Mouse (Mus musculus): ENCODE measurements around the gene Hoxd9. TPM values are rescaled to one million over a fixed set of nuclear protein-coding genes. Genes with fewer than 3 reads are reported as not detected.

The Hoxd9 gene
- polyA plus RNA-seq, 1 experiment from 2014 or later: 0.33 TPM

GRCm38 (mm10) chr2:74659507-74660005 lies 38.0 kb upstream of the Hoxd9 start, which contains the start of gene Evx2:
Gene Evx2 (minus strand): TSS chr2:74659557.
- H3K9me3 ChIP-seq (ENCODE audit: low read length): no peaks in the 10 kb centered on the region
- H3K27ac ChIP-seq (ENCODE audit: low read length): no peak within 1 kb of the TSS
- H3K9ac ChIP-seq (replicated peaks; ENCODE audit: low read depth): no peak within 1 kb of the TSS
- no peak for DNase-seq (ENCODE audit: low spot score)
- WGBS: 3% methylated on average over 28 of the region's 28 CpGs
- H3K4me3 ChIP-seq (ENCODE audit: low read depth, low read length): no peak within 1 kb of the TSS
- H3K27me3 ChIP-seq (replicated peaks; ENCODE audit: insufficient read depth, low read length): peaks cover 82% of the 10 kb centered on the region
- TF ChIP-seq CTCF (IDR thresholded peaks at IDR 0.05): no peak
- no peak for TF ChIP-seq EP300 (IDR thresholded peaks at IDR 0.05)
- 0 out of 2 replicates have a peak, but pooled peaks cover 9% of the 10 kb centered on the region for H3K4me1 ChIP-seq (ENCODE audit: insufficient read depth, low read depth, low read length)
- ATAC-seq: no peak
- no peak within 1 kb of the TSS for H3K4me2 ChIP-seq (replicated peaks; ENCODE audit: low read depth, low read length)
- no peaks in the 10 kb centered on the region for H3K36me3 ChIP-seq (ENCODE audit: insufficient read depth, low read length)

- DNase-seq (ENCODE audit: low spot score) (no peak), ATAC-seq (no peak)
- peaks cover 82% of the 10 kb centered on the region for H3K27me3 ChIP-seq (replicated peaks; ENCODE audit: insufficient read depth, low read length)
- H3K4me3 ChIP-seq (ENCODE audit: low read depth, low read length): no peak overlapping the region
- TF ChIP-seq EP300 (IDR thresholded peaks at IDR 0.05) (no peak), CTCF (IDR thresholded peaks at IDR 0.05) (no peak)
- H3K4me1 ChIP-seq (ENCODE audit: insufficient read depth, low read depth, low read length): 0 out of 2 replicates have a peak, but pooled peaks cover 8% of the 10 kb centered on the region
- H3K4me2 ChIP-seq (replicated peaks; ENCODE audit: low read depth, low read length): no peak overlapping the region
- no peaks in the 10 kb centered on the region for H3K36me3 ChIP-seq (ENCODE audit: insufficient read depth, low read length)
- H3K9ac ChIP-seq (replicated peaks; ENCODE audit: low read depth): no peak overlapping the region
- no peaks in the 10 kb centered on the region for H3K9me3 ChIP-seq (ENCODE audit: low read length)
- no peak overlapping the region for H3K27ac ChIP-seq (ENCODE audit: low read length)
- 3% methylated on average over 30 of the region's 30 CpGs for WGBS
These were observed 36.8 kb upstream of the Hoxd9 start for GRCm38 (mm10) chr2:74660421-74661375.

DNA sequence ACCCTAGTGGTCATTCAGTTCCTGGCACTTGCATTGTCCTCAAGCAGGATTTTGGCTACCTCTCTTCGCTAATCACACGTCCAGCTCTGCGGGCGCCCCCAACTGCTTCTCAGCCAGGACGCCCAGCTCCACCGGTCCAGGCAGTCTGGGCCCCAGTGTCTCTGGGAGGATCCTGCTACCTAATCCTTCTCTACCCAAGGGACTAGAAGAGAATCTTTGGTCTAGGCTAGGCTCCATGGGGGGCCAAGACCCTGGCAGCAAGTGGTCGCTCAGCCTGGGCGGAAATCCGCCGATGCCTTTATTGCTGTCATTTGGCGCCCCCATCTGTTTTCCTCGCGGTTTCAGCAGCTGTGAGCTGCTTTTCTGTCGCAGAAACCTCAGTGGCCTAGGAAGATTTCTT lies 35.8 kb upstream of the Hoxd9 start:
- DNase-seq (ENCODE audit: low spot score): peak; percentile 50

GRCm38 (mm10) chr2:74663291-74663925 lies 34.1 kb upstream of the Hoxd9 start:
- no peak overlapping the region for H3K4me2 ChIP-seq (replicated peaks; ENCODE audit: low read depth, low read length)
- no peaks in the 10 kb centered on the region for H3K9me3 ChIP-seq (ENCODE audit: low read length)
- 4% methylated on average over 18 of the region's 18 CpGs for WGBS
- peak; percentile 79 for TF ChIP-seq CTCF (IDR thresholded peaks at IDR 0.05)
- no peak for TF ChIP-seq EP300 (IDR thresholded peaks at IDR 0.05)
- H3K27ac ChIP-seq (ENCODE audit: low read length): no peak overlapping the region
- DNase-seq (ENCODE audit: low spot score) (peak; percentile 58), ATAC-seq (no peak)
- no peaks in the 10 kb centered on the region for H3K36me3 ChIP-seq (ENCODE audit: insufficient read depth, low read length)
- no peaks in the 10 kb centered on the region; the same call in 1 of the 2 replicates for H3K4me1 ChIP-seq (ENCODE audit: insufficient read depth, low read depth, low read length)
- peaks cover 86% of the 10 kb centered on the region for H3K27me3 ChIP-seq (replicated peaks; ENCODE audit: insufficient read depth, low read length)
- no peak overlapping the region for H3K4me3 ChIP-seq (ENCODE audit: low read depth, low read length)
- no peak overlapping the region for H3K9ac ChIP-seq (replicated peaks; ENCODE audit: low read depth)

More for the DNA sequence above, 35.8 kb upstream of the Hoxd9 start:
- H3K27ac ChIP-seq (ENCODE audit: low read length): no peak overlapping the region
- no peak for TF ChIP-seq EP300 (IDR thresholded peaks at IDR 0.05)
- peak; percentile 59 for TF ChIP-seq CTCF (IDR thresholded peaks at IDR 0.05)
- no peaks in the 10 kb centered on the region for H3K36me3 ChIP-seq (ENCODE audit: insufficient read depth, low read length)
- no peaks in the 10 kb centered on the region for H3K9me3 ChIP-seq (ENCODE audit: low read length)
- H3K9ac ChIP-seq (replicated peaks; ENCODE audit: low read depth): no peak overlapping the region
- peaks cover 83% of the 10 kb centered on the region for H3K27me3 ChIP-seq (replicated peaks; ENCODE audit: insufficient read depth, low read length)
- no peak overlapping the region for H3K4me2 ChIP-seq (replicated peaks; ENCODE audit: low read depth, low read length)
- WGBS: 2% methylated on average over 14 of the region's 14 CpGs
- no peak overlapping the region for H3K4me3 ChIP-seq (ENCODE audit: low read depth, low read length)
- 0 out of 2 replicates have a peak, but pooled peaks cover 6% of the 10 kb centered on the region for H3K4me1 ChIP-seq (ENCODE audit: insufficient read depth, low read depth, low read length)
- no peak for ATAC-seq

- H3K4me1 ChIP-seq (ENCODE audit: insufficient read depth, low read depth, low read length): no peaks in the 10 kb centered on the region; the same call in 1 of the 2 replicates
- 5% methylated on average over 7 of the region's 7 CpGs for WGBS
- no peak overlapping the region for H3K27ac ChIP-seq (ENCODE audit: low read length)
- no peaks in the 10 kb centered on the region for H3K9me3 ChIP-seq (ENCODE audit: low read length)
- no peak overlapping the region for H3K4me2 ChIP-seq (replicated peaks; ENCODE audit: low read depth, low read length)
- H3K27me3 ChIP-seq (replicated peaks; ENCODE audit: insufficient read depth, low read length): peaks cover 87% of the 10 kb centered on the region
- H3K9ac ChIP-seq (replicated peaks; ENCODE audit: low read depth): no peak overlapping the region
- ATAC-seq (no peak), DNase-seq (ENCODE audit: low spot score) (no peak)
- no peak overlapping the region for H3K4me3 ChIP-seq (ENCODE audit: low read depth, low read length)
- H3K36me3 ChIP-seq (ENCODE audit: insufficient read depth, low read length): no peaks in the 10 kb centered on the region
- TF ChIP-seq CTCF (IDR thresholded peaks at IDR 0.05) (no peak), EP300 (IDR thresholded peaks at IDR 0.05) (no peak)
These were observed 31.1 kb upstream of the Hoxd9 start for GRCm38 (mm10) chr2:74666411-74666810.

All from lung, postnatal 0 days (tissue).